Mouse (Mus musculus) liver, embryonic 12.5 days (tissue): ENCODE measurements around the gene Olfr1044. TPM values are rescaled to one million over a fixed set of nuclear protein-coding genes. Genes with fewer than 3 reads are reported as not detected.
"Not testable (repeated sequence)": the region's sequence is repeated elsewhere in the genome, so short reads cannot be mapped to it uniquely, and the experiment has no call there.

Source experiments
- ATAC-seq: fragments of 200-750 bp; cut with Nextera tagmentation; 2 replicates; pipeline ENCODE4 v1.8.0; 2017; ENCODE audit warnings: moderate number of reproducible peaks, mild to moderate bottlenecking, moderate library complexity
- H3K27ac ChIP-seq: fragments of 300-500 bp; sonication (generic); 2 replicates; pipeline ENCODE4 v1.5.1; 2016; ENCODE audit warnings: mild to moderate bottlenecking
- H3K27me3 ChIP-seq: fragments of 300-500 bp; sonication (generic); replicated peaks from 2 replicates; pipeline ENCODE4 v1.6.1; 2016; ENCODE audit warnings: mild to moderate bottlenecking, moderate library complexity
- H3K36me3 ChIP-seq: fragments of 300-500 bp; sonication (generic); 2 replicates; pipeline ENCODE4 v1.6.1; 2016; ENCODE audit warnings: mild to moderate bottlenecking, moderate library complexity
- H3K4me1 ChIP-seq: fragments of 300-500 bp; sonication (generic); 2 replicates; pipeline ENCODE4 v1.6.1; 2016
- H3K4me2 ChIP-seq: fragments of 300-500 bp; sonication (generic); 2 replicates; pipeline ENCODE4 v1.6.1; 2016; ENCODE audit warnings: mild to moderate bottlenecking, moderate library complexity
- H3K4me3 ChIP-seq: fragments of 300-500 bp; sonication (generic); 2 replicates; pipeline ENCODE4 v1.5.1; 2016; ENCODE audit warnings: mild to moderate bottlenecking, moderate library complexity
- H3K9ac ChIP-seq: fragments of 300-500 bp; sonication (generic); 2 replicates; pipeline ENCODE4 v1.6.1; 2016; ENCODE audit warnings: mild to moderate bottlenecking, moderate library complexity
- H3K9me3 ChIP-seq: fragments of 300-500 bp; sonication (generic); replicated peaks from 2 replicates; pipeline ENCODE4 v1.6.1; 2016; ENCODE audit warnings: mild to moderate bottlenecking, moderate library complexity
- WGBS: fragments of 180-500 bp; shearing (Covaris S2); methylation state at CpG from one replicate; pipeline ENCODE4 v1.1.7; 2016; ENCODE audit not compliant: insufficient replicate concordance; 5-methylcytosine and 5-hydroxymethylcytosine counted together
- polyA plus RNA-seq: library from polyadenylated mRNA; unstranded; fragments of >200 nt; fragmentation: Nextera tagmentation; extraction: Ambion mirVana; gene quantifications from 2 replicates; pipeline ENCODE4 v1.2.1, GENCODE M21; 2016

Olfr1044 gene
- polyA plus RNA-seq: not detected in 2 replicates

DNA sequence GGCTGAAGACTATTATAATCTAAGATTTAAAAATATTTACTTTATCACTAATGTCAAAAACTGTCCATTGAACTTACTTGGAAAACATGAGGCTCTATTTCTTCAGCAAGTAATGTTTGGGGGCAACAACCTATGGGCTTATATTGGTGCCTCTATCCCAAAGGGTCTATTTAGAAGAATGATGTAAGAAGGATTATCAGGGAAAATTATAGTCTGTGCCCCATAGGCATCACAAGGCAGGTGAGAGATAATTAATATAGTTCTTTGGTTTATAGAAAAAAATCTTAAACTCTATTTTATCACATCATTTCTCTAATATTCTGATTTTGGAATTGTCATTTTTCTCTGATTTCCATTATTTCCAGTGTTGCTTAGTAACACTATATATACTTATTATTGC, at the start of gene Olfr1044:
Gene Olfr1044, minus strand, starts transcription at position 101 of the 400 bp plus-strand sequence.
- no peak within 1 kb of the TSS for H3K4me3 ChIP-seq
- no peaks in the 10 kb centered on the region for H3K36me3 ChIP-seq
- H3K27ac ChIP-seq: no peak within 1 kb of the TSS
- no peaks in the 10 kb centered on the region for H3K9me3 ChIP-seq
- no peaks in the 10 kb centered on the region for H3K4me1 ChIP-seq
- ATAC-seq: no peak
- H3K9ac ChIP-seq: no peak within 1 kb of the TSS
- no peaks in the 10 kb centered on the region for H3K27me3 ChIP-seq
- H3K4me2 ChIP-seq: no peak within 1 kb of the TSS

DNA sequence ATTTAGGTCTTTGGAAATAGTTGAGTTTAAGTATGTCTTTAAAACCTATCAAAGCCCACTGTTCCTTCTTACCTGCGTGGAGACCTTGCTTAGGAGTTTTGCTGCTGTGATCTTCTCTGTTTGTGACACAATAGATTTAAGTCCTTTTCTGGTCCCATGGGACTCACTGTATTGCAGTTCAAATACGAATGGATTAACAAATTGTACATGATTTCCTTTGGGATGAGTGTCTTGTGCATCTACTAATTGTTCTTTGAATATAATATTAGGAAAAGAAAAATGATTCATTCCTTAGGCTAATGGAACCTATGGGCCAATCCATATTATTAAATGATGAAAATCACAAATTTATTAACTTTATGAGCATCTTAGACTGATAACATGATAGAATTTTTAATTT, 41.6 kb upstream of the Olfr1044 start, which contains the start of gene Olfr1046:
Gene Olfr1046, minus strand, starts transcription at position 101 of the 400 bp plus-strand sequence.
- Histone ChIP-seq H3K4me1 (no peaks in the 10 kb centered on the region), H3K27me3 (no peaks in the 10 kb centered on the region), H3K27ac (no peak within 1 kb of the TSS), H3K9ac (no peak within 1 kb of the TSS), H3K4me3 (no peak within 1 kb of the TSS), H3K9me3 (no peaks in the 10 kb centered on the region), H3K4me2 (no peak within 1 kb of the TSS), H3K36me3 (no peaks in the 10 kb centered on the region)
- ATAC-seq: no peak
- 38% methylated on average over 2 of the region's 2 CpGs for WGBS

DNA sequence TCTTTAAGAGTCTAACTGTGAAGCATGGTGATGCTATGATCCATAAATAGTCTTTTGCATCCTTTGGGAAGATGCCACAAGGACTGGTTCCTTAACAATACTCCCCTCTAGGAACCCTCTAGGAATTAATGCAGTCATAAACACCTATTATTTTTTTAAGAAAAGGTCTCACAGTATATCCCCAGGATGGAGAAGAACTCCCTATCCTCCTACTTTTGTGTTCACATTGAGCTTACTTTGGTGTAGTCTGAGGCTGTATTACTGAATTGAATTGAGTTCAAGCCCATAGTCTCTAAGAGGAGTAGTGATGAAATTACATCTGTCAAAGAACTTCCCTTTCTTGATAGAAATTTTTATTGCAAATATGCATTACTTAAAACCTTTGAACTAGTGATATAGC, 25.3 kb upstream of the Olfr1044 start, which contains the start of gene Olfr1045:
Gene Olfr1045, minus strand, starts transcription at position 101 of the 400 bp plus-strand sequence.
- H3K4me3 ChIP-seq: no peak within 1 kb of the TSS
- H3K9ac ChIP-seq: no peak within 1 kb of the TSS
- no peak within 1 kb of the TSS for H3K27ac ChIP-seq
- no peak within 1 kb of the TSS for H3K4me2 ChIP-seq
- no peaks in the 10 kb centered on the region for H3K9me3 ChIP-seq
- H3K27me3 ChIP-seq: no peaks in the 10 kb centered on the region
- no peaks in the 10 kb centered on the region for H3K4me1 ChIP-seq
- H3K36me3 ChIP-seq: no peaks in the 10 kb centered on the region
- ATAC-seq: no peak

DNA sequence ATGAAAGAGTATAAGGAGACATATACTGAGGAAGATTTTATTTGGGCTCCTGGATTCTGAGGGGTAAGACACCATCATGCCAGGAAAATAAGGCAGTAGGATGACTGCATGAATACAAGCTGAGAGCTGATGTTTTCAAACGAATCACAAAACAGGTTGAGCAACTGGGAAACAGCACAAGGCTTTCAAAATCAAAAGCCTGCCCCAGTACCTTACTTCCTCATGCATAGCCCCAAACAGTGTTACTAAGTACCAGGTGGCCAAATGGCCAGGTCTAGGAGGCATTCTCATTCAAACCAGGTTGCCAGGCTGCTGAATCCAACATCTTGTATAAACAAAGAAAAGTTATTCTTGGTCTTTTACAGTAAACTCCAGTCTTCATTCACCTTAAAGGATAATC, 18.2 kb upstream of the Olfr1044 start:
- WGBS: 38% methylated on average over 1 of the region's 1 CpGs
- Histone ChIP-seq H3K36me3 (no peaks in the 10 kb centered on the region), H3K9me3 (no peaks in the 10 kb centered on the region; the same call in 1 of the 2 replicates), H3K4me2 (no peak overlapping the region), H3K27ac (no peak overlapping the region), H3K27me3 (no peaks in the 10 kb centered on the region), H3K9ac (no peak overlapping the region), H3K4me3 (no peak overlapping the region), H3K4me1 (no peaks in the 10 kb centered on the region)
- no peak for ATAC-seq

DNA sequence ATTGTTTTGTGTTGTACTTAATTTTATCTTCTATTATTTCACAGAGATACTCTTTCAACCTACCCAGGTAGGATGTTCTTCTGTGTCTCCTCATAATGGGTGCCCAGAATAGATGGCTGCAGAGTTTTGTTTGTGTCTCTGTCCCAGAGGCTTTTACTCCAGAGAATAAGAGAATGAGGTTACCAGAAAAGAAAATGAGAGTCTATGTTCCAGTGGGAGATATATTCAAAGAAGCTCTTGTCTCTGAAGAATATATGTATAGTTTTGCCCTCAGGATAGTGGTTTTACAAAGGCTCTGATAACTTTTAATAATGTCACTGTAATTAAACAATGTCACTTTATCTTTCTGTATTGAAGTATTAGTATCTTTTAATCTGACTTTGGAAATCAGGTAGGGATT, 8.0 kb upstream of the Olfr1044 start, which contains the start of gene Olfr52:
Gene Olfr52, minus strand, starts transcription at position 101 of the 400 bp plus-strand sequence.
- no peak within 1 kb of the TSS for H3K9ac ChIP-seq
- no peaks in the 10 kb centered on the region for H3K36me3 ChIP-seq
- no peaks in the 10 kb centered on the region for H3K4me1 ChIP-seq
- H3K27me3 ChIP-seq: no peaks in the 10 kb centered on the region
- no peaks in the 10 kb centered on the region for H3K9me3 ChIP-seq
- no peak for ATAC-seq
- H3K4me2 ChIP-seq: no peak within 1 kb of the TSS
- no peak within 1 kb of the TSS for H3K4me3 ChIP-seq
- no peak within 1 kb of the TSS for H3K27ac ChIP-seq

DNA sequence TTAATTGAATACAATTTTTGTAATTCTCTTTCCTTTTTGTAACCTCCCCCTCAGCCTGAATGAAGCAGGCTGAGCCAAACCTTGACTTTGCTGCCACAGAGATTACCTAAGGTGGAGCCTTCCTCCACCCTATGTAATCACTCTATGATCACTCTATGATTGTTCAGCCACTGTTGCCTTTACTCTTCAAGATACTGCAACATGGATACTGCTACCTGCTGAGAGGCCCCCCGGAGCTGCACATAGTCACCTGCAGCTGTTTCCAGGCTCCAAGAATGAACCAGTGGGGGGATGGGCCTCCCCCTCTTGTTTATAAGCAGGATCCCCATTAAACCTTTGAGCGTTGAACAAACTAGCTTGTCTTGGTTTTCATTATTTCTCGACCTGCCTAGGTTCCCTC, 2.3 kb upstream of the Olfr1044 start:
- Histone ChIP-seq H3K36me3 (no peaks in the 10 kb centered on the region), H3K4me3 (no peak overlapping the region), H3K27me3 (no peaks in the 10 kb centered on the region), H3K4me1 (no peaks in the 10 kb centered on the region), H3K27ac (no peak overlapping the region), H3K9me3 (no peaks in the 10 kb centered on the region), H3K9ac (no peak overlapping the region), H3K4me2 (no peak overlapping the region)
- 62% methylated on average over 3 of the region's 3 CpGs for WGBS
- ATAC-seq: no peak

DNA sequence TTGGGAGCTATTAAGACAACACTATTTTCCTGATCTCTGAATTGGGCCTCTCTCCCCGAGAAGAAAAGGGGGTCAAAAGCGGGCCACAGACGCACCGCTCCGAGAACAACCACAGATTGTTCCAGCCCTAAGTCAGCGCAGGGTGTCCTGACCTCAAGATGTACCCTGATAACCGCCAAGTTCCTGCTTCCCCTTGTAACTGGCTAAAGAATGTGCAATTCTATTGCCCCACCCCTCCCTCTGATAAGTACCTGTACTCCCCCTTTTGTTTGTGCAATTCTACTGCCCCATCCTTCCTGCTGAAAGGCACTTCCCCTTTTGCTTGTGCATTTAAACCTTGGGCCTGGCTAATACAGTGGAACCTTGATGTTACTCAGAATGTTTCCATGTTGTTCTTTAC, 2.2 kb downstream of the Olfr1044 start:
- H3K4me2 ChIP-seq, H3K4me3 ChIP-seq, H3K27ac ChIP-seq, H3K9me3 ChIP-seq, H3K36me3 ChIP-seq, H3K9ac ChIP-seq, H3K4me1 ChIP-seq, ATAC-seq, H3K27me3 ChIP-seq: not testable (repeated sequence)
- 23% methylated on average over 7 of the region's 7 CpGs for WGBS

DNA sequence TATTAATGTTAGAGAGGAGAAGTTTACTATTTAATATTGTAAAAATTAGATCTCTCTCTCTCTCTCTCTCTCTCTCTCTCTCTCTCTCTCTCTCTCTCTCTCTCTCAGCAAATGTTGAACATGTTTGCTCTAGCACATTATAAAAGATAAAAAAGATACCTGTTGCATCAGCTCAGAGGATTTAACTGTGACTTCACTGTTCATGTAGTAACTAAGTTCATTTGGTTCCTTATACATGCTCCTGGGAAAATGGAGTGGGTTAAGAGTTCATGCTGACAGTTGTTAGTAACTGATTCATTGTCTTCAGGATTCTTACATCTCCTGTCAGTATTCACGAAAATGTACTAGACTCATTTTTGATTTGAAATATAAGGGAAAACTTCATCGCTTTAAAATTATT, 10.2 kb downstream of the Olfr1044 start, which contains the start of gene Olfr1043:
Gene Olfr1043, minus strand, starts transcription at position 101 of the 400 bp plus-strand sequence.
- Histone ChIP-seq H3K36me3 (no peaks in the 10 kb centered on the region), H3K27ac (no peak within 1 kb of the TSS), H3K4me1 (no peaks in the 10 kb centered on the region), H3K27me3 (no peaks in the 10 kb centered on the region), H3K4me2 (no peak within 1 kb of the TSS), H3K9me3 (no peaks in the 10 kb centered on the region), H3K9ac (no peak within 1 kb of the TSS), H3K4me3 (no peak within 1 kb of the TSS)
- no peak for ATAC-seq
- 78% methylated on average over 2 of the region's 2 CpGs for WGBS

DNA sequence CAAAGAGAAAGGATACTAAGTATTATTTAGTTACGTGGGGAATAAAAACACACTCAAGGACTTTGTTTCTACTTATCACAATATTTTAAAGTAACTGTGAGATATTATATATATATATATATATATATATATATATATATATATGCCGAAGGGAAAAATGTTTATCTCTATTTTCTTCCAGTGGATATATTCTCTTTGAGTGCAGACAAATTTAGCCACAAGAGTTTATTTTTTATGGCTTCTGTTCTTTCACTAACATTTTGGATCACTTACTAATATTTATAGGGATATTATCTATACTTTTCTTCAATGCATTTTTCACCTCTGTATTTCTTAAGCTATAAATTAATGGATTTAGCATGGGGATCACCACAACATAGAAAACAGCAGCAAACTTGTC, 15.9 kb downstream of the Olfr1044 start, which contains the start of gene Olfr1042:
Gene Olfr1042, minus strand, starts transcription at position 101 of the 400 bp plus-strand sequence.
- no peaks in the 10 kb centered on the region for H3K36me3 ChIP-seq
- 61% methylated on average over 2 of the region's 2 CpGs for WGBS
- no peaks in the 10 kb centered on the region for H3K4me1 ChIP-seq
- H3K9me3 ChIP-seq: no peaks in the 10 kb centered on the region
- H3K9ac ChIP-seq: no peak within 1 kb of the TSS
- no peak within 1 kb of the TSS for H3K27ac ChIP-seq
- no peak for ATAC-seq
- no peak within 1 kb of the TSS for H3K4me2 ChIP-seq
- H3K4me3 ChIP-seq: no peak within 1 kb of the TSS
- no peaks in the 10 kb centered on the region for H3K27me3 ChIP-seq

DNA sequence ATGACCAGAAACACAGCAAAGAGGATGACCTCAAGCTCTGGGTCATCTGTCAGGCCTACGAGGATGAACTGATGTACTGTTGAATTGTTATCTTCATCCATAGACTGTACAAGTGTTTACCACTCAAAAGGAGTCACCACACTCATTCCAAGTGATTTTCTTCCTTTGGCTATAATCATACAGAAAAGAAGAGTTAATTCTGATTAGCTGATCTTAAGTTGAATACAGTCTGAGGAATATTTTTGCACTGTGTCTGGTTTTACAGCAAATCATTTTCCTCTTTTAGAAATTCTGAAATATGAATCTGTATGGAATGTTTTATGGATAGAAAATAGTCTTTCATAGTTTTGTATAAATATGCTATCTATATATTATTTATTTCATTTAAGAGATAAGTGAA, 31.0 kb downstream of the Olfr1044 start, which contains the start of gene Olfr1040:
Gene Olfr1040, minus strand, starts transcription at position 101 of the 400 bp plus-strand sequence.
- ATAC-seq: no peak
- WGBS: 68% methylated on average over 1 of the region's 1 CpGs
- H3K9me3 ChIP-seq: no peaks in the 10 kb centered on the region

DNA sequence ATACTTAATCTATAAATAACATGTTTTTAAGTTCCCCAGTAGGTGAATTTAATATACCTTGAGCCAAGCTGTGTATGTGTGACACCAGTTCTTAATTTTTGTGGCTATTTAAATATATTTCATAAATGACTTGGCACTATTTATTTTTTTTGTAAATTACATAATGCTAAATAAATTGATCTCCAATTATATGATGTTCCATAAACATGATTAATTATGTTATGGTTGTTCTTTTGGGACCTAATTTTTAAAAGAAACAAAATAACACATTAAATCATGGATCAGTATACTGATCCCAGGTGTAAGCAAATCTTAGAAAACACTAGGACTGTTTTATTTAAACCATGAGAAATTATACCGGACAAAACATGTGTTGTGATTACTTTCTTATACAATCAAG, 41.8 kb downstream of the Olfr1044 start, which contains the start of gene Olfr1039:
Gene Olfr1039, minus strand, starts transcription at position 101 of the 400 bp plus-strand sequence.
- H3K9me3 ChIP-seq: no peaks in the 10 kb centered on the region
- H3K4me3 ChIP-seq: no peak within 1 kb of the TSS
- no peak for ATAC-seq
- no peak within 1 kb of the TSS for H3K4me2 ChIP-seq
- no peaks in the 10 kb centered on the region for H3K4me1 ChIP-seq
- 84% methylated on average over 1 of the region's 1 CpGs for WGBS
- no peak within 1 kb of the TSS for H3K27ac ChIP-seq
- no peaks in the 10 kb centered on the region for H3K36me3 ChIP-seq
- no peak within 1 kb of the TSS for H3K9ac ChIP-seq
- H3K27me3 ChIP-seq: no peaks in the 10 kb centered on the region

More for the DNA sequence above, 31.0 kb downstream of the Olfr1044 start, which contains the start of gene Olfr1040:
- Histone ChIP-seq H3K36me3 (no peaks in the 10 kb centered on the region), H3K27me3 (no peaks in the 10 kb centered on the region), H3K27ac (no peak within 1 kb of the TSS), H3K4me1 (no peaks in the 10 kb centered on the region), H3K4me3 (no peak within 1 kb of the TSS), H3K9ac (no peak within 1 kb of the TSS), H3K4me2 (no peak within 1 kb of the TSS)
